ENCODE assay signal across 12 mouse cellular contexts in the genomic region with DNA sequence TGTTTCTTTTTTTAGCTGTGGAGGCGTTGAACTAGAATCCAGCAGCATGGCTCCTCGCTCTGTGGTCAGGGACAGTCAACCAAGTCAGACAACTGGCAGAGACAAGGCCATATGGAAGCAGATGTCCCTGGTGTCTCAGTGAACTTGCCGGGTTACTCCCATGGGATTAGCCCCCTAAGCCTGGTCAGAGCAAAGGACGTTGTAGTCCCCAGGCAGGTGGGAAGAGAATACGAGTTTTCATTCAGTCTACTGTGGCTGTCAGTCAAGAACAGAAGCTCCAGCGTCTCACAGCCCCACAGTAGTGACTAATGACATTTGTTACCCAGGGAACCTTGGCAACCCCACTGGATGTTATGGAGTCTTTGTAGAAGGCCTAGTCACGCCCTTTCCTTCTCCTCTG. TPM values are rescaled to one million over a fixed set of nuclear protein-coding genes. Genes with fewer than 3 reads are reported as not detected.
DNase-seq lines count a peak whose midpoint lies in the region; ATAC-seq lines count a peak whose summit lies in the region.
"Had no signal": no experiment of that assay in that cellular context is flagged by ENCODE, and none has a peak within 500 bp of the region (broad histone marks: within the 10 kb centered on the region; RNA-seq: fewer than 3 reads in every experiment).

No protein-coding gene starts in this region.

- 46% methylated on average over 7 of the region's 7 CpGs for WGBS in embryonic facial prominence, embryonic 13.5 days
- 34% methylated on average over 7 of the region's 7 CpGs for WGBS in forebrain, embryonic 15.5 days
- 36% methylated on average over 7 of the region's 7 CpGs for WGBS in limb, embryonic 12.5 days
- WGBS in neural tube, embryonic 12.5 days, result 38% methylated on average over 7 of the region's 7 CpGs

- H3K4me3 ChIP-seq in embryonic facial prominence, embryonic 13.5 days, result no peak overlapping the region
- H3K4me3 ChIP-seq in forebrain, embryonic 15.5 days, result no peak overlapping the region
- no peak overlapping the region for H3K4me3 ChIP-seq in limb, embryonic 12.5 days (replicated peaks)
- no peak overlapping the region for H3K4me3 ChIP-seq in neural tube, embryonic 12.5 days
- H3K4me3 ChIP-seq: heart, embryonic 12.5 days had no signal

- H3K9ac ChIP-seq in embryonic facial prominence, embryonic 13.5 days, result peak overlapping the region; percentile 28; the same call in 1 of the 2 replicates
- 0 out of 2 replicates have a peak overlapping the region, but pooled peaks have one; percentile 34 for H3K9ac ChIP-seq in forebrain, embryonic 15.5 days (replicated peaks)
- no peak overlapping the region; the same call in 1 of the 2 replicates for H3K9ac ChIP-seq in limb, embryonic 12.5 days (replicated peaks)
- H3K9ac ChIP-seq in neural tube, embryonic 12.5 days, result no peak overlapping the region
- H3K9ac ChIP-seq: heart, embryonic 12.5 days had no signal

- H3K4me2 ChIP-seq in embryonic facial prominence, embryonic 13.5 days, result peak overlapping the region; percentile 44; the same call in 1 of the 2 replicates
- H3K4me2 ChIP-seq in forebrain, embryonic 15.5 days (replicated peaks), result 0 out of 2 replicates have a peak overlapping the region, but pooled peaks have one; percentile 33
- H3K4me2 ChIP-seq in limb, embryonic 12.5 days, result peak overlapping the region; percentile 46
- peak overlapping the region; percentile 46 for H3K4me2 ChIP-seq in neural tube, embryonic 12.5 days (replicated peaks)
- H3K4me2 ChIP-seq: heart, embryonic 12.5 days had no signal

- H3K27me3 ChIP-seq in embryonic facial prominence, embryonic 13.5 days, result peaks cover 64% of the 10 kb centered on the region
- no peaks in the 10 kb centered on the region for H3K27me3 ChIP-seq in forebrain, embryonic 15.5 days
- peaks cover 83% of the 10 kb centered on the region for H3K27me3 ChIP-seq in limb, embryonic 12.5 days
- H3K27me3 ChIP-seq in neural tube, embryonic 12.5 days (replicated peaks), result no peaks in the 10 kb centered on the region

- peaks cover 57% of the 10 kb centered on the region for H3K4me1 ChIP-seq in embryonic facial prominence, embryonic 13.5 days
- peaks cover 95% of the 10 kb centered on the region for H3K4me1 ChIP-seq in forebrain, embryonic 15.5 days
- H3K4me1 ChIP-seq in limb, embryonic 12.5 days (replicated peaks), result peaks cover 41% of the 10 kb centered on the region
- H3K4me1 ChIP-seq in neural tube, embryonic 12.5 days, result peaks cover 77% of the 10 kb centered on the region

- H3K36me3 ChIP-seq in embryonic facial prominence, embryonic 13.5 days, result no peaks in the 10 kb centered on the region
- H3K36me3 ChIP-seq in forebrain, embryonic 15.5 days, result no peaks in the 10 kb centered on the region
- H3K36me3 ChIP-seq in limb, embryonic 12.5 days, result no peaks in the 10 kb centered on the region
- H3K36me3 ChIP-seq in neural tube, embryonic 12.5 days, result no peaks in the 10 kb centered on the region
- H3K36me3 ChIP-seq: heart, embryonic 12.5 days had no signal

- peak overlapping the region; percentile 62; the same call in 1 of the 2 replicates for H3K27ac ChIP-seq in embryonic facial prominence, embryonic 13.5 days
- H3K27ac ChIP-seq in forebrain, embryonic 15.5 days (replicated peaks), result peak overlapping the region; percentile 93
- H3K27ac ChIP-seq in limb, embryonic 12.5 days, result peak overlapping the region; percentile 78
- H3K27ac ChIP-seq in neural tube, embryonic 12.5 days, result peak overlapping the region; percentile 91

- ATAC-seq in embryonic facial prominence, embryonic 13.5 days (ENCODE audit: insufficient number of reproducible peaks, insufficient read depth, low FRiP score, low TSS enrichment, low read depth), result no peak
- no peak for ATAC-seq in forebrain, embryonic 15.5 days (replicated peaks)
- ATAC-seq in limb, embryonic 12.5 days (ENCODE audit: insufficient number of reproducible peaks, insufficient read depth, low FRiP score, low TSS enrichment, low read depth), result no peak
- no peak for ATAC-seq in neural tube, embryonic 12.5 days (ENCODE audit: low FRiP score, low read depth)
- ATAC-seq: inflammation-experienced regulatory T-cells, adult 6 months had no signal

- no peak for DNase-seq in gastrocnemius, postnatal 25 days
- no peak for DNase-seq in lung, postnatal 10 days
- DNase-seq in urinary bladder, adult 2 months (ENCODE audit: low spot score), result no peak
- DNase-seq: kidney, postnatal 14 days; lung, adult 2 months; thymus, postnatal 25 days had no signal

- H3K9me3 ChIP-seq in embryonic facial prominence, embryonic 13.5 days, result no peaks in the 10 kb centered on the region
- H3K9me3 ChIP-seq in forebrain, embryonic 15.5 days, result no peaks in the 10 kb centered on the region
- H3K9me3 ChIP-seq in limb, embryonic 12.5 days, result no peaks in the 10 kb centered on the region
- H3K9me3 ChIP-seq in neural tube, embryonic 12.5 days, result no peaks in the 10 kb centered on the region
- H3K9me3 ChIP-seq: heart, embryonic 12.5 days had no signal

RNA-seq across cellular contexts. Expression of a gene that starts 28.8 kb away (rescaled TPM):
- 16.4 and 18.9 TPM in 2 replicates for polyA plus RNA-seq in embryonic facial prominence, embryonic 13.5 days (2015; fragmentation: Nextera tagmentation; extraction: Ambion mirVana)
- polyA plus RNA-seq in forebrain, embryonic 15.5 days (2015; fragmentation: Nextera tagmentation; extraction: Ambion mirVana), result 14.6 and 16.4 TPM in 2 replicates
- 19.3 and 19.7 TPM in 2 replicates for polyA plus RNA-seq in limb, embryonic 12.5 days (2016; fragmentation: Nextera tagmentation; extraction: Ambion mirVana)
- 16.6 and 18.3 TPM in 2 replicates for polyA plus RNA-seq in neural tube, embryonic 12.5 days (2016; fragmentation: Nextera tagmentation; extraction: Ambion mirVana)
- 10 to 100 TPM; 12.9 to 13.3 TPM for total RNA-seq in gastrocnemius, postnatal 25 days (2021)
- polyA plus RNA-seq in urinary bladder, adult 2 months (2012; rRNA removed), result 14.2 and 14.4 TPM in 2 replicates

RNA-seq across cellular contexts. Expression of a gene that starts 47.5 kb away (rescaled TPM):
- 4.6 TPM in 2 replicates for polyA plus RNA-seq in embryonic facial prominence, embryonic 13.5 days (2015; fragmentation: Nextera tagmentation; extraction: Ambion mirVana)
- 13.2 and 14.0 TPM in 2 replicates for polyA plus RNA-seq in forebrain, embryonic 15.5 days (2015; fragmentation: Nextera tagmentation; extraction: Ambion mirVana)
- 2.8 and 3.3 TPM in 2 replicates for polyA plus RNA-seq in limb, embryonic 12.5 days (2016; fragmentation: Nextera tagmentation; extraction: Ambion mirVana)
- 15.3 and 16.7 TPM in 2 replicates for polyA plus RNA-seq in neural tube, embryonic 12.5 days (2016; fragmentation: Nextera tagmentation; extraction: Ambion mirVana)
- 10 to 100 TPM; 19.0 to 27.8 TPM for total RNA-seq in gastrocnemius, postnatal 25 days (2021)
- polyA plus RNA-seq in urinary bladder, adult 2 months (2012; rRNA removed), result 0.95 and 4.0 TPM in 2 replicates

Comparison
In these comparisons a context has a peak if more than half of its experiments do, and no peak if none do; other contexts are left out.
1. H3K9ac ChIP-seq: peak in embryonic facial prominence, embryonic 13.5 days (single experiment) and forebrain, embryonic 15.5 days (single experiment); none in limb, embryonic 12.5 days (single experiment) and neural tube, embryonic 12.5 days (single experiment).
2. Peak in every context shown above with its lines, with median percentiles within 50 percentile points of each other: H3K27ac ChIP-seq and H3K4me2 ChIP-seq.